Mouse (Mus musculus): ENCODE data around the gene Ppp2r5b. TPM values are rescaled to one million over a fixed set of nuclear protein-coding genes. Genes with fewer than 3 reads are reported as not detected.

The Ppp2r5b gene
- 172 TPM for polyA plus RNA-seq (2021)

DNA sequence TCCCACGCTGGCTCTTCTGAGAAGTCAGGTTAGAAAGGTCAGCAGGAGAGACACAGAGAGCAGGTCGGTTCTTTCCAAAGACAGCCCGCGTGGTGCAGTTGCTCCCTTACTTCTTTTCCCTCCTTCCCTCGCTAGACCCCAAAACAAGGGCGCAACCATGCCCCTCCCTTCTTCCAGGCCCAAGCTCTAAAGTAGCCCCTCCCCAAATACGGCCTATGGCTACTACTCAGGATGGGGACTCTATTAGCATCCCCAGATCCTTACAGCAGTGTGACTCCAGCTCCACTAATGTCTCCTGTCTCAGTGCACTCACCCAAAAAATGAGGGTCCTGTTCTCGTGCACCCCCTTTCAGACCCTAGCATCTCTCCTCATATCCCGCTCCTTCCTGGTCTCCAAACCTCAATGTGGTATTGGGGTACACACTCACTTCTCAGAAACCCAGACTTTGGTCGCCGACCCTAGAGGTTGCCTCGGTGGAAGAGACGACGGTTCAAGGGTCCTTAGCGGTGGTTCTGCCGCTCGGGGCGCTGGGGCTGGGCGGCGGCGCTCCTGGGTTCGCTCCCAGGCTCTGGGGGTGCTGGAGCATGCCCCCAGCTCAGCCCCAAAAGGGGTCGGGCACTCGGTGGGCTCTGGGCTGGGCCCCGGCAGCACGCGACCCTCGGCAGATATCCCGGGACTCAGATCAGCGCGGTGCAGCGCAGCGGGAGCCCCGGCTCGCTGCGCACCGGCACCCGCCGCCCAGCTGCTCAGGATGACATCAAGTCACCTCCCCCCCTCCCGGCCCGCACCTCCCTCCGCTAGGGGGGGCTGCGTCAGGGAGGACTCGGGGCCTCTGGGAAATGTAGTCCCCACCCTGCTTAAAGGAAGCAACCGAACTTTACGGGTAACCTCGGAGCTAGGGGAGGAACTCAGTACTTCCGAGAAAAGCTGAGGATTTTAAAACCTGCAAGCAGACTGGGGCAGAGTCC, at the start of gene Ppp2r5b:
Ppp2r5b (minus strand) TSS at position 789 of the 969 bp plus-strand sequence.
- peak; percentile 37 for ATAC-seq

DNA sequence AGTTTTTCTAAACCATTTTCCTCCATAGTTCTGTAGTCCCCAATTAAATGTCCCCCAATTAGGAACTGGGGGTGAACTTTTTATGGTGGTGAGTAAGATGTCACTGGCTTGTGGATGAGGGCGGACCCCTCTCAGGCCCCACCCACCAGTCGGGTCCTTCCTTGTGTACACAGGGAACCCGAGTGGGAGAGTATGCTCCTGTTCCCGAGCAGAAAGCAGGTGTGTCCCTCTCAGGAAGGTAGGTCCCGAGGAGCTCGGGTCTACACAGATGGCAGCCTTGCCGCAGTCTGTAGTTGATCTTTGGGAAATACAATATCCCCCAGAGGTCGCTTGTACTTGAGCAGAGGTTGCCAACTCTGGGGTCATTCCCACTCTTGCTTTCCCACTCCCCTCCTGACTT, 49.6 kb upstream of the Ppp2r5b start:
- no peak for TF ChIP-seq CTCF (IDR thresholded peaks at IDR 0.05)
- in situ Hi-C loops (cut with MboI; ENCODE audit: low pct_unique_long_range_greater_than_20kb) = no loop called here
- ATAC-seq = no peak
- ChIA-PET POLR2A (no interaction called here), CTCF (no interaction called here)
- H3K27me3 ChIP-seq = no peaks in the 10 kb centered on the region
- DNase-seq (ENCODE audit: low read depth, low spot score) = no peak

More for the DNA sequence above, at the start of gene Ppp2r5b:
- in situ Hi-C loops (cut with MboI; ENCODE audit: low pct_unique_long_range_greater_than_20kb) = no loop called here
- TF ChIP-seq CTCF (IDR thresholded peaks at IDR 0.05) = no peak
- no peak for DNase-seq (ENCODE audit: low read depth, low spot score)
- ChIA-PET CTCF (interaction anchor here (1.1 to 1.9 kb wide), 2 partner anchors 18 to 94 kb away, joined by 5 to 6 read pairs; partner anchors contain the start of genes Arl2 and Batf2), POLR2A (interaction anchor here (0.8 to 3.1 kb wide), 5 partner anchors 14 to 107 kb away, joined by 3 to 16 read pairs (median 3); partner anchors contain the start of genes Arl2, Batf2 and Snx15)
- H3K27me3 ChIP-seq = no peaks in the 10 kb centered on the region

GRCm38 (mm10) chr19:6284502-6284901, 48.8 kb upstream of the Ppp2r5b start:
- ATAC-seq (no peak), DNase-seq (ENCODE audit: low read depth, low spot score) (no peak)
- POLR2A ChIA-PET = no interaction called here
- no peaks in the 10 kb centered on the region for H3K27me3 ChIP-seq
- TF ChIP-seq CTCF (IDR thresholded peaks at IDR 0.05) = no peak
- CTCF ChIA-PET = interaction anchor here (1.2 to 1.7 kb wide), 3 partner anchors 15 to 16 kb away, joined by 3 to 5 read pairs (median 4); no protein-coding TSS in a partner anchor
- in situ Hi-C loops (cut with MboI; ENCODE audit: low pct_unique_long_range_greater_than_20kb) = no loop called here

- no peak for TF ChIP-seq CTCF (IDR thresholded peaks at IDR 0.05)
- CTCF ChIA-PET = interaction anchor here (1.7 kb wide), 1 partner anchor 13 kb away, joined by 5 read pairs; no protein-coding TSS in a partner anchor
Observed at GRCm38 (mm10) chr19:6283001-6283400, 47.3 kb upstream of the Ppp2r5b start.

DNA sequence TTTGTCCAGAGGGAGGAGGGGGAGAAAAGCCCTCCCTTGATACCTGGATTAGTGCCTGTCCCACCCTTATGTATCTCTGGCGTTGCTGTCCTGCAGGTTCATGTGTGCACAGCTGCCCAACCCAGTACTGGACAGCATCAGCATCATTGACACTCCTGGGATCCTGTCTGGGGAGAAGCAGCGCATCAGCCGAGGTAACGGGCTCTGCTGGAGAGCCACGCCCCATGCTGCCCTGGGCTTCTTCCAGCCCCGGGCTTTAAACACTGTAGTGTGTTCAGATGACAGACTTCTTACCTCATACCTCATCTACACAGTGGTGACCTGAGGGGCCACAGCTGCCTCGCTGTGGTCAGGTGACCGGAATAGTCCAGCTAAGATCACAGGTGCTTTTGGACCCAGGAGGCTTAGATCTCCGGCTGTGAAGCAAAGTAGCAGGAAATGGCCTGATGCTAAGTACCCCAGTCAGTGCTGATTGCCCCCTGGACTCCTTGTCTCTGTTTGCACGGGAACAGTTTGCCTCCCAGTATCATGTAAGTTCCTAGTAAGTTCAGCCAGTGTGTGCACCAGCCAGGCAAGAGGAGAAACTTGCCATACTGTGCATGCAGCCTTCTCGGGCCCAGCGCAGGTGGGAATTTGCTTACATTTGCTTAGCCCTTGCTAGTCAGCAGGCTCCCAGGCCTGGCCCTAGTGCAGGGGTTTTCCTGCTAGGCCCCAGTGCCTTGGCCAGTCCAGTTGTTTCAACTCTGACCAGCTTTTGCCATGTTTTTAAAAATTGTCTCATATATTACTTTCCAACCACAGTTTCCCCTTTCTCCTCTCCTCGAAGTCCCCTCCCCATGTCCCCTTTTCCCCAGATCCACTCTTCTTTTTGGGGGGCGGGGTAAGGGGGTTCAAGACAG, 45.7 kb upstream of the Ppp2r5b start:
- DNase-seq (ENCODE audit: low read depth, low spot score) (no peak), ATAC-seq (no peak)
- ChIA-PET CTCF (no interaction called here), POLR2A (no interaction called here)
- TF ChIP-seq CTCF (IDR thresholded peaks at IDR 0.05) = no peak
- in situ Hi-C loops (cut with MboI; ENCODE audit: low pct_unique_long_range_greater_than_20kb) = no loop called here
- H3K27me3 ChIP-seq = no peaks in the 10 kb centered on the region

More at GRCm38 (mm10) chr19:6283001-6283400, 47.3 kb upstream of the Ppp2r5b start:
- in situ Hi-C loops (cut with MboI; ENCODE audit: low pct_unique_long_range_greater_than_20kb) = no loop called here
- POLR2A ChIA-PET = no interaction called here
- H3K27me3 ChIP-seq = no peaks in the 10 kb centered on the region
- ATAC-seq = no peak
- DNase-seq (ENCODE audit: low read depth, low spot score) = no peak

DNA sequence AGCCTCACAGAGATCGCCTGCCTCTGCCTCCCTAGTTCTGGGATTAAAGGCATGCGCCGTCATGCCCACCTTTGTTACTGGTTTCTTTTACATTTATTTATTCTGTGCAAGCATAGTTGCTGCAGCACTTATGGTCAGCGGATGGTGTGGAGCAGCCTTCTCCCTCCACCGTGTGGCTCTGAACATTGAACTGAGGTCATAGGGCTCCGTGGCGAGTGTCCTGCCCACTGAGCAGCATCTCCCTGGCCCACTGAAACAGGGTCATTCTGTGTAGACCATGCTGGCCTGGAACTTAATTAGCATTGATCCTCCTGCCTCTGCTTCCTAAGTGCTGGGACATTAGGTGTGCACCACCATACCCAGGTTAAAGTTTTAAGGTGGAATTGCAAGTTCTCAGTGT, 44.9 kb upstream of the Ppp2r5b start:
- CTCF ChIA-PET = interaction anchor here (7.8 kb wide), 1 partner anchor 19 kb away, joined by 89 read pairs; no protein-coding TSS in a partner anchor

GRCm38 (mm10) chr19:6279481-6280144, 43.9 kb upstream of the Ppp2r5b start:
- ChIA-PET CTCF (interaction anchor here (0.8 to 7.8 kb wide), 4 partner anchors 10 to 144 kb away, joined by 3 to 89 read pairs (median 3); no protein-coding TSS in a partner anchor), POLR2A (interaction anchor here (4.5 to 4.9 kb wide), 2 partner anchors 13 to 18 kb away, joined by 18 to 28 read pairs; no protein-coding TSS in a partner anchor)
- no peaks in the 10 kb centered on the region for H3K27me3 ChIP-seq
- ATAC-seq = no peak
- no peak for TF ChIP-seq CTCF (IDR thresholded peaks at IDR 0.05)
- in situ Hi-C loops (cut with MboI; ENCODE audit: low pct_unique_long_range_greater_than_20kb) = no loop called here
- DNase-seq (ENCODE audit: low read depth, low spot score) = no peak

More for the DNA sequence above, 44.9 kb upstream of the Ppp2r5b start:
- in situ Hi-C loops (cut with MboI; ENCODE audit: low pct_unique_long_range_greater_than_20kb) = no loop called here
- POLR2A ChIA-PET = interaction anchor here (4.5 kb wide), 1 partner anchor 12 kb away, joined by 18 read pairs; no protein-coding TSS in a partner anchor
- H3K27me3 ChIP-seq = no peaks in the 10 kb centered on the region
- DNase-seq (ENCODE audit: low read depth, low spot score) (no peak), ATAC-seq (no peak)
- no peak for TF ChIP-seq CTCF (IDR thresholded peaks at IDR 0.05)

DNA sequence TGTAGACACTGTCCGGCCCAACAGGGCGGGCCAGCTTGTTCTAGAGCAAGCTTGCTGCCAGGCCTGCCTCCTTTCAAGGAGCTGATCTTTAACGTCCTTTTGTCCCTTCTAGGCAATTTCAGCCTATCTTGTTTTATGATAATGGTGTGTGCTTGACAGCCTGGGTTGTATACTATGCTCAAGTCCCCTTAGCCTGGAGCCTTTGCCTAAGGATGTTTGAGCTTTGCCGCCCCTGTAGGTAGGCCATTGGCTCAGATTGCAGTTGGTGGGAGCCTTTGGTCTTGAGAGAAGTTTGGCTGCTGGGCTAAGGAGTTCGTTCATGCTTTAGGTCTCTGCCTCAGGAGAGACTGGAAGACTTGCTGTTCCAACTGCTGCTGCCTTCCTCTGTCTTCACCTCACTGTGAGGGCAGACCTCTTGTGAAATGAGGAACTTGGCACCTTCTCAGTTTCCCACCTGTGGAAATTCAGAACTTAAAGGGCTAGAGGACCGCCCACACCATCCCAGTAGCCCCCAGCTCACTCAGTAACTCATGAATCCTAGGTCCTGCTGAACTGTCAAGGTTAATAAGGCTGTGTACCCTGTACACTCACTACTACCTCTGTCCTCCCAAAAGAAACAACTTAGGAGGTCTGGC, 42.9 kb upstream of the Ppp2r5b start:
- DNase-seq (ENCODE audit: low read depth, low spot score) (no peak), ATAC-seq (no peak)
- ChIA-PET POLR2A (interaction anchor here (1.0 to 4.9 kb wide), 5 partner anchors 8 to 37 kb away, joined by 4 to 28 read pairs (median 14); partner anchors contain the start of gene Atg2a), CTCF (interaction anchor here (1.0 to 7.8 kb wide), 8 partner anchors 9 to 137 kb away, joined by 3 to 89 read pairs (median 6); partner anchors contain the start of genes Arl2 and Cdc42bpg)
- no peaks in the 10 kb centered on the region for H3K27me3 ChIP-seq
- in situ Hi-C loops (cut with MboI; ENCODE audit: low pct_unique_long_range_greater_than_20kb) = no loop called here
- no peak for TF ChIP-seq CTCF (IDR thresholded peaks at IDR 0.05)

All from Patski (cell line).